Mouse (Mus musculus) hindbrain, postnatal 0 days (tissue): ENCODE measurements at regions not wholly inside any gene's neighbourhood (a gene's known extent, or its start where the extent isn't known, plus 50 kb on each side); places are given as distances from the start of the nearest gene placed in this dataset.

Experiments
- ATAC-seq: fragments of 200-750 bp; cut with Nextera tagmentation; 2 replicates; pipeline ENCODE4 v1.8.0; 2017; ENCODE audit warnings: mild to moderate bottlenecking, moderate TSS enrichment, moderate library complexity
- DNase-seq: peaks from one replicate; pipeline ENCODE4 v3.0.0-alpha.2; 2015; ENCODE audit warnings: low spot score
- H3K27ac ChIP-seq: fragments of 300-500 bp; sonication (generic); 2 replicates; pipeline ENCODE4 v1.5.1; 2014; ENCODE audit warnings: mild to moderate bottlenecking
- H3K27me3 ChIP-seq: fragments of 300-500 bp; sonication (generic); 2 replicates; pipeline ENCODE4 v1.6.1; 2014; ENCODE audit warnings: low read length, mixed read lengths; ENCODE audit not compliant: insufficient read depth
- H3K36me3 ChIP-seq: fragments of 300-500 bp; sonication (generic); 2 replicates; pipeline ENCODE4 v1.6.1; 2014; ENCODE audit warnings: low read length, mixed read lengths; ENCODE audit not compliant: insufficient read depth
- H3K4me1 ChIP-seq: fragments of 300-500 bp; sonication (generic); 2 replicates; pipeline ENCODE4 v1.6.1; 2014; ENCODE audit warnings: antibody characterized with exemption, low read length, mixed read lengths; ENCODE audit not compliant: insufficient read depth
- H3K4me2 ChIP-seq: fragments of 300-500 bp; sonication (generic); 2 replicates; pipeline ENCODE4 v1.6.1; 2014; ENCODE audit warnings: low read depth, mild to moderate bottlenecking, low read length, moderate library complexity, mixed read lengths
- H3K4me3 ChIP-seq: fragments of 300-500 bp; sonication (generic); 2 replicates; pipeline ENCODE4 v1.5.1; 2014; ENCODE audit warnings: low read length
- H3K9ac ChIP-seq: fragments of 300-500 bp; sonication (generic); replicated peaks from 2 replicates; pipeline ENCODE4 v1.6.1; 2014; ENCODE audit warnings: mild to moderate bottlenecking, low read length, moderate library complexity, mixed read lengths
- H3K9me3 ChIP-seq: fragments of 300-500 bp; sonication (generic); 2 replicates; pipeline ENCODE4 v1.6.1; 2016; ENCODE audit warnings: low read length, mixed read lengths
- CTCF ChIP-seq: IDR thresholded peaks from 2 replicates; pipeline ENCODE4 v1.5.1; 2016; ENCODE audit warnings: antibody characterized with exemption, control low read depth, low read depth
- whole genome bisulfite sequencing: fragments of 180-500 bp; shearing (Covaris S2); extraction: QIAGEN DNeasy Blood & Tissue Kit; methylation state at CpG from one replicate; pipeline ENCODE4 v1.1.7; 2014; 5-methylcytosine and 5-hydroxymethylcytosine counted together

DNA sequence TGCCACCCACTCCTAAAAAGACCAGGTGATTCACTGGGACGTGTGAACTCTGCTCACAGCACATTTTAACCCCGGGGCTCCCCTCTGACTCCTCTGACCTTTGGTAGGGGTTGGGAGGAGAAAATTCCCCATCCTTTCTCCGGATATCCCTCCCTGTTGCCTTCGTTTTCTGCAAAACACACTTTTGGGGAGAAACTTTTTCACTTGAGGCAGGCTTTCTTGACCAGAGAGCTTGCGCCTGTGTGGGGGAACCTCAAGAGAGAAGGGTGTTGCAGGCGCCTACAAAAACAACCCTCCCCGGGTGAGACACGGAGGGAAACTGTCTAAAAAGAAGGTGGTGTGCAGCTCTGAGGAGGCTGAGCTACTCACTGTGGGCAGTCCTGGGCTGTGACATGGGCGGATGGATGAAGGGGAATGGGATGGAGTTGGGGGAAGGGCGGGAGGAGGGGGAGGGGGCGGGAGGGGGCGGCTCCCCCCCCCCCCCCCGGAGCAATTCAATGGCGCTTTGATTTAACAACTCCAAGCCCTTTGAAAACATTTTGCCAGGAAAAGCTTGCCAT is 65.1 kb downstream of the Tmem174 start:
- Histone ChIP-seq H3K4me2 (peak overlapping the region; percentile 75), H3K9me3 (no peaks in the 10 kb centered on the region), H3K9ac (no peak overlapping the region), H3K27ac (no peak overlapping the region), H3K4me3 (peak overlapping the region; percentile 39), H3K27me3 (peaks cover 17% of the 10 kb centered on the region), H3K4me1 (peaks cover 10% of the 10 kb centered on the region), H3K36me3 (no peaks in the 10 kb centered on the region)
- ATAC-seq = no peak
- no peak for TF ChIP-seq CTCF
- DNase-seq = no peak
- WGBS = 11% methylated on average over 10 of the region's 14 CpGs

DNA sequence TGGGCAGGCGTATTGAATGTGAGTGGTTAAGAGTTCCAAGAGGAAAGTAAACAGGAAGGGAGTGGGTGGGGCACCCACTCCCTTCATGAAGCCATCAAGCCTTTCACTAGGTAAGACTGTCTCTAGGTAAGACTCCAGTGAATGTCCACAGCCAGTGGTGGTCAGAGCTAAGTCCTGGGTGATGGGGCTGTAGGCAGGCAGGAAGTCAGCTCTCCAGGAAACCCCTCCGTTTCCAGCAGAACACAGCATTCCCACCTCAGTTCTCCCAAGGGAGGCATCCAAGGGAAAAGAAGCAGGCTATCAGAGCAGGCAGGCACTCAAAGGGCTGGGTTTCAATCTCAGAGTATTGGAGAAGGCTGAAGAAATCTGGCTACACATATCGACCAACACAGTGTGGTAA is 66.2 kb downstream of the Tmem174 start:
- Histone ChIP-seq H3K9me3 (no peaks in the 10 kb centered on the region), H3K27me3 (peaks cover 17% of the 10 kb centered on the region), H3K4me1 (peaks cover 10% of the 10 kb centered on the region), H3K4me3 (no peak overlapping the region), H3K27ac (no peak overlapping the region), H3K9ac (no peak overlapping the region), H3K36me3 (no peaks in the 10 kb centered on the region), H3K4me2 (no peak overlapping the region)
- 49% methylated on average over 3 of the region's 3 CpGs for WGBS
- no peak for TF ChIP-seq CTCF
- DNase-seq = no peak
- ATAC-seq = no peak

DNA sequence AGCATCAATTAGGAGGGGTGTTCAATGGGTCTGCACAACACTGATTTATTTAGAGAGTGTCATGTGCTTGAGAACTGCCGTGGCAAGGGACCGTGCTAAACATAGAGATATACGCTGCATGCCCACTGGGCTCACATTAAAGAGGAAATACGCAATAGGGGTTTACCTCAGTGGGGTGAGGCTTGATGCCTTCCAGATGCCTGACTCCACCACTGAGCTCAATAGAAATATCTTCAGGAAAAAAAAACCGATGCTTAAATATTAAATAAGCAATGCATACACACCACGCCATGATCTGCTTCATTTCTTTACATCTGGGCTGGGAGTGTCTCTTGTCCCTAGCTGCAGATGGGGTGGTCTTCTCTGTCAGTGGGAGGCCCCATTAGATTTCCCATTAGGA is 63.9 kb upstream of the Gm10320 start:
- 62% methylated on average over 6 of the region's 6 CpGs for WGBS
- Histone ChIP-seq H3K9ac (no peak overlapping the region), H3K36me3 (no peaks in the 10 kb centered on the region), H3K27me3 (no peaks in the 10 kb centered on the region), H3K4me2 (no peak overlapping the region), H3K27ac (no peak overlapping the region), H3K4me3 (no peak overlapping the region), H3K9me3 (no peaks in the 10 kb centered on the region), H3K4me1 (no peaks in the 10 kb centered on the region)
- TF ChIP-seq CTCF = no peak
- no peak for ATAC-seq
- DNase-seq = no peak

DNA sequence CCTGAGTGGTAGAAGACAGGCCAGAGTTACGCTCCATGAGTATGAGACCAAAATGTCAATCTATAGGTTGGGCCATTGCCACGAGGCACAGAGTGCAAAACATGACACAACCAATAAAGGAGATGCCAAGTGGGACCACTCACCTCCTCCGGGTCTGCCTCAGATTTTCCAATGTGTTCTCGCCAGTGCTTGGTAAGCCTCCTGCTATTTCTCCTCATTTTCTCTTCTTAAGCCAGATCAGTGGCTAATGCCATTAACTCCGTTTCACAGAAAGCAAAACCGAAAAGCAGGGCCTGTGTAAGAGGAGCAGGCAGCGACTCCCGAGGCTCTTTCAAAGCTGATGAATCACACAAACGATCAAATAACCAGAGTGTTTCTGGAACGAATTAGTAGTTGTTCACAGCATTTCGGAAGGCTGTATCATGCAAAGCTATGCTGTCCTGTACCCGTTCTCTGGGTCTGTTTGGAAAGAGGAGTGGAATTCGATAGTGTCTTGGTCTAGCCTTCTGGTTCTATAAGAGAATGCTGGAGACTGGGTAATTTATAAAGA is 59.7 kb upstream of the Gm10320 start:
- no peak for DNase-seq
- no peak for TF ChIP-seq CTCF
- no peak overlapping the region for H3K4me2 ChIP-seq
- no peak for ATAC-seq
- no peak overlapping the region for H3K9ac ChIP-seq
- H3K27me3 ChIP-seq = no peaks in the 10 kb centered on the region
- H3K9me3 ChIP-seq = no peaks in the 10 kb centered on the region
- H3K27ac ChIP-seq = no peak overlapping the region
- H3K4me3 ChIP-seq = no peak overlapping the region
- 79% methylated on average over 13 of the region's 13 CpGs for WGBS
- no peaks in the 10 kb centered on the region for H3K36me3 ChIP-seq
- H3K4me1 ChIP-seq = no peaks in the 10 kb centered on the region

DNA sequence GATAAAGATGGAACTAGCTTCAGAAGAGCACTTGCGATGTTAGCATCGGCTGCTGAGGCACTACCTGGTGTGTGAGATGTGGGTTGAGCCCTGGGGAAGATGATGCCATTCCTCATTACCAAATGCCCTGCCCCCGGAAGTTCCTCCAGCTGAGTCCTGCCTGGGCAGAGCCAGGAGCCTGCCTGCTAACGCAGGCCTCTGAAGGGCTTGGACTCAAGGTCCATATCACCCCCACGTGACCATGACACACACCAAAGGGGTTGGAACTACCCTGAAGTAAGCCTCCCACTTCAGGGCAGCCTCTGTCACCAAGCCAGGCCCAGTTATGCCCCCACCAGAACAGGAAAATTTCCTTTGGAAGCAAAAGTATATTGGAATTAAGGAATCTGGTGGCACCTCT is 55.4 kb upstream of the Gm10320 start:
- TF ChIP-seq CTCF = no peak
- Histone ChIP-seq H3K27ac (no peak overlapping the region), H3K4me1 (no peaks in the 10 kb centered on the region), H3K9me3 (no peaks in the 10 kb centered on the region), H3K9ac (no peak overlapping the region), H3K36me3 (no peaks in the 10 kb centered on the region), H3K4me3 (no peak overlapping the region), H3K27me3 (no peaks in the 10 kb centered on the region), H3K4me2 (no peak overlapping the region)
- ATAC-seq (no peak), DNase-seq (no peak)
- WGBS = 81% methylated on average over 5 of the region's 5 CpGs

DNA sequence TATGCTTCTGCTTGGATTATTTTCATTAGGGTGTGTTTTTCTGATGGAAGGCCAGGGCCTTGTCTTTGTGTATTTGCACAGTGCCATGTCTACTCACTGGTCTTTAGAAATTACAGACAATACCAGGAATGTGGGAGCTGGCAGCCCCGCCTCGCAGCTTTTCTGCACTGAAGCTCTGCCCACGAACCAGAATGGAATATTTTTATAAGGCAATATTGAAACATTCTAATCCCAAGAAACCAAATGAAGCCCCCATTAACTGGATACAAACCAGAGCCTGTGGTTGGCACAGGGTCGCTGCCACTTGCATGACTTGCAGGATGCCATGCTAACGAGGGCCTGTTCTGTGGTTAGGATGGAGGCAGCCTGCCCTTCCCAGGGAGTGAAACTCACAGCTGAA is 54.3 kb upstream of the Gm10320 start:
- no peaks in the 10 kb centered on the region for H3K4me1 ChIP-seq
- DNase-seq = peak; percentile 25
- no peak overlapping the region for H3K4me3 ChIP-seq
- 32% methylated on average over 5 of the region's 5 CpGs for WGBS
- no peak overlapping the region for H3K4me2 ChIP-seq
- no peaks in the 10 kb centered on the region for H3K27me3 ChIP-seq
- TF ChIP-seq CTCF = no peak
- H3K36me3 ChIP-seq = no peaks in the 10 kb centered on the region
- no peak overlapping the region for H3K27ac ChIP-seq
- no peaks in the 10 kb centered on the region for H3K9me3 ChIP-seq
- H3K9ac ChIP-seq = no peak overlapping the region
- ATAC-seq = no peak

DNA sequence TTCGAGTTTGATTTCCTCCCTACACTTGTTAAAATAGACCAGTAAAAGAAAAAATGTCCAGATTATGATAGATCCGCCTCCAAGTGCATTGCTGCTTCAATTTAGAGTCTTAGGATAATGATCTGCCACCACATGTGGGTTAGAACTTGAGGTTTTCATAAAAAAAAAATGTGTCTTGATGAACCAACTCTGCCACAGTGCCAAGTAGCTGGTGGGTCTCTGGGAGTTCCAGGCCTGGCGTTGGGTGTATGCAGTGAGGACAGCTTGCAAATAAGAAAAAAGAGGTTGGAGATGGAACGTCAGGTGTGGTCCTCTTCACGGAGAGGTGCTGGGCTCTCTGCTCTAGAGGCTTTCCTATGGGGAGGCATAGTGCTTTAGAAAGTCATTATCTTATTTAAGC is 53.6 kb upstream of the Gm10320 start:
- H3K27me3 ChIP-seq = no peaks in the 10 kb centered on the region
- TF ChIP-seq CTCF = no peak
- ATAC-seq = no peak
- H3K4me1 ChIP-seq = no peaks in the 10 kb centered on the region
- WGBS = 64% methylated on average over 5 of the region's 5 CpGs
- no peak for DNase-seq
- H3K27ac ChIP-seq = no peak overlapping the region
- no peaks in the 10 kb centered on the region for H3K9me3 ChIP-seq
- no peaks in the 10 kb centered on the region for H3K36me3 ChIP-seq
- H3K9ac ChIP-seq = no peak overlapping the region
- H3K4me3 ChIP-seq = no peak overlapping the region
- H3K4me2 ChIP-seq = no peak overlapping the region
